Mouse (Mus musculus): ENCODE data around the gene Kcnb1. TPM values are rescaled to one million over a fixed set of nuclear protein-coding genes. Genes with fewer than 3 reads are reported as not detected.
A peak's percentile ranks its signal among the peaks of the same experiment; 100 is the strongest.

Gene Kcnb1
- total RNA-seq, 2 experiments from 2014 or later: 1.4 TPM; not detected in 1

DNA sequence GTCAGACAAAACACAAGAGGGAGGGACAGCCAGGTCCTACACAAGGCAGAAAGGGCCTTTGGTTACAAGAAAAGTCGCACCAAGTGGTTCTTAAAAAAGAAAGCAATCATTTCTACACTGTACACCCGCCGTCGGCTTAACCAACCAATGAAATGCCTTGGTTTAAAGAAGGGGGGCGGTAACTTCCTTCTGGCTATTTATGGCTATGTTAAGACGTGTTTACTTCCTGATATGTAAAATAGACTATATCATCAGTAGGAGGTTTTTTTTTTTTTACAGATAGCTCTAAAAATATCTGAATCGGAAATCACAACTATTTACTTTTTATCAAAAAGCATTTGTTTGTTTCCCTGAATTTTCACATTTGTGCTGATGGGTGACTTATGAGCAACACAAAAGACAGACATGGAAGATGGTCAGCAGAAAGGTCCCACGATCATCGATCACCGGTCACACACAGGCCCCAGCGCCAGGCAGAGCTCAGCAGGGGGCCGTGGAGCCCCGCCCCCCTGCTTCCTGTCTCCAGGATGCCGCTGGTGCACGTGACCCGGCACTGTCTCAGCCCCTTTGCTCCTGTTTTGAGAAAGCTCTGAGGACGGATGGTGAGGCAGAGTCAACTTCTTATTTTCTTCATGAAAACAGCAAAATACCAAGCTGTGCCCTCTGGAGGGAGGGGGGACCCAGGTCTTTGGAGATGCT, 88.1 kb downstream of the Kcnb1 start:
- ATAC-seq (replicated peaks; ENCODE audit: low FRiP score, low TSS enrichment, poor library complexity, severe bottlenecking): peak; percentile 93

DNA sequence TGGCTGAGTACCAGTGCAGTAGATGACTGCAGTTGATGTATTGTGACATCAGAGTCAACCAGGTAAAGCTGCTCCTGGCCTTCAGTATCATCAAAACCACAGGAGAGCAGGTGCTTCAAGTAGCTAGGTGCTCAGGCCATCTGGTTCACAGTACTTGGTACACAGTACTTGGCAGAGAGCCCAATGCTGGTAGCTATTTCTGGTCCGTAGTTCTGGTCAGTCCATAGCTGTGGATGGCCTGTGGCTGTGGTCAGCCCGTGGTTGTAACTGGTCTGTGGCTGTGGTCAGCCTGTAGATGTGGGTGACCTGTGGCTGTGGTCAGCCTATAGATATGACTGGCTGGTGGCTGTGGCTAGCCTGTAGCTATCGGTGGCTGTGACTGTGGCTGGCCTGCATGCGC, 95.3 kb downstream of the Kcnb1 start:
- no peak for ATAC-seq (replicated peaks; ENCODE audit: low FRiP score, low TSS enrichment, poor library complexity, severe bottlenecking)

- no peak for ATAC-seq (replicated peaks; ENCODE audit: low FRiP score, low TSS enrichment, poor library complexity, severe bottlenecking)
These were observed 96.6 kb downstream of the Kcnb1 start for GRCm38 (mm10) chr2:167093171-167093900.

GRCm38 (mm10) chr2:167090271-167090670, 99.7 kb downstream of the Kcnb1 start:
- ATAC-seq (replicated peaks; ENCODE audit: low FRiP score, low TSS enrichment, poor library complexity, severe bottlenecking): no peak

GRCm38 (mm10) chr2:167086836-167087235, 103.1 kb downstream of the Kcnb1 start:
- no peak for ATAC-seq (replicated peaks; ENCODE audit: low FRiP score, low TSS enrichment, poor library complexity, severe bottlenecking)

GRCm38 (mm10) chr2:167086092-167086491, 103.9 kb downstream of the Kcnb1 start:
- no peak for ATAC-seq (replicated peaks; ENCODE audit: low FRiP score, low TSS enrichment, poor library complexity, severe bottlenecking)

GRCm38 (mm10) chr2:167081639-167082038, 108.3 kb downstream of the Kcnb1 start:
- ATAC-seq (replicated peaks; ENCODE audit: low FRiP score, low TSS enrichment, poor library complexity, severe bottlenecking): peak; percentile 25; the same call in 1 of the 2 replicates

DNA sequence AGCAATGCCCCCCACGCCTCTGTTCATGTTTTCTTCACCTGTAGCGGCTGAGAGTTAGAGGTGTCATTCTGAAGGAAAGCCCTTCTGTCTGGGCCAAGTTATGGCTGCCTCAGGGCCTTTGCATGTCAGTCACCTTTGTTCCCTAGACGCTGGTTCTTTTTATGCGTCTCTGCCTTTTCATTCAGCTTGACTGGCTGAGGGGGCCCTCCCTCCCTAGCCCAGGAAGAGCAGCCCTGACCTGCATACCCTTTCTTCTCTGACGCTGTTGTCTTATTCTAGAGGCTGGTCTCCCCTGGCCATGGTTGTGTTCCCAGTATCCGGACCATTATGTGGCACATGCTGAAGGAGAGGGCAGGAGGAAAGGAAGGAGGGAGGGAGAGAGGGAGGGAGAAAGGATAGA, 108.8 kb downstream of the Kcnb1 start:
- no peak for ATAC-seq (replicated peaks; ENCODE audit: low FRiP score, low TSS enrichment, poor library complexity, severe bottlenecking)

DNA sequence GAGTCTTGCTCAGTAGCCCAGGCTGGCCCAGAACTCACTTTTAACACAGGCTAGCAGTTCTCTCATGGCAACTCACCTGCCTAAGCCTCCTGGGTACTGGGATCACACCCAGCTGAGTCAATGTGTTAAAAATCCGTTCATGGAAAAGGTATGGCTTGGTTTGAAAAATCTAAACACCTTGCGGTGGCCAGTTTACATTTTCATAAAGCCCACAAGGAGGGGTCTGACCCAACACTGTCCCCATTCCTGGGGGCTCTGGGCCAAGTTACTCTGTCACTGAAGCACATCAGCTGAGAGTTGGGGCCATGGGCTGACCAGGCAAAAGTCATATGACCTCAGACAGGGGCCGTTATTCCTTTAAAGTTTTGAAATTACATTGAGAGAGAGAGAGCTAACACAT, 109.6 kb downstream of the Kcnb1 start:
- ATAC-seq (replicated peaks; ENCODE audit: low FRiP score, low TSS enrichment, poor library complexity, severe bottlenecking): no peak

DNA sequence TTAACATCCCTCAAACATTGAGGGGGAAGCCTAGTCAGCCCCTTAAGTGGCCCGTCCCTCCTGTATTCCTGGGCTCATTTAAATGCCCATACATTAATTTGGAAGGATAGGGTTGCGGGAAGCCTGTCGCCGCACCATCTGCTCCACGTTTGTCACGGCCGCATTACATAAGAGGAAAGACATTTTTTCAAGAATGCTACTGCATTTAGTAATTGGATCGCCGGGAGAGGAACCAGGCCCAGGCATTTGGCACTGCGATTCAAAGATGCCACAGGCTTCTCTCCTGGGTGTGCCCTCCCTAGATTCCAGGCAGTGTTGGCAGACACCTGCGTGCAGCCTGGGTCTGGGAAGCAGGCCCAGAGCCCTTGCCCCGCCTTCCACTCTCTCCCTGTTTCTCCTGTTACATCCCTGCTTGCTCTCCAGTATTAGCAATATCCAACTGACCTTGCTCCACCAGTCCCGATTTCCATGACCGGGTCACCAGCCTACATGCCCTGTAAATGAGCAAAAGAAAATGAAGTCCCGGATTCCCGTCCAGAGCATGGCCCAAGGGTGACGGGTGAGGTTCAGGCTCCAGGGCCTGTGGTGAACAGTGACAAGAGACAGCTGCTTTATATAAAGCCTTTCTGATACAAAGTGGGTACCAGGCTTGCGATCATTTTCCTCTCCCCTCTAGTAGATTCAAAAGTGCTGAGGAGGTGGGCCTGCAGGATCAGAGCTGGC, 110.3 kb downstream of the Kcnb1 start:
- ATAC-seq (replicated peaks; ENCODE audit: low FRiP score, low TSS enrichment, poor library complexity, severe bottlenecking): no peak

- ATAC-seq (replicated peaks; ENCODE audit: low FRiP score, low TSS enrichment, poor library complexity, severe bottlenecking): no peak
These were observed 110.9 kb downstream of the Kcnb1 start for GRCm38 (mm10) chr2:167078931-167079495.

GRCm38 (mm10) chr2:167078486-167078885, 111.5 kb downstream of the Kcnb1 start:
- ATAC-seq (replicated peaks; ENCODE audit: low FRiP score, low TSS enrichment, poor library complexity, severe bottlenecking): no peak

DNA sequence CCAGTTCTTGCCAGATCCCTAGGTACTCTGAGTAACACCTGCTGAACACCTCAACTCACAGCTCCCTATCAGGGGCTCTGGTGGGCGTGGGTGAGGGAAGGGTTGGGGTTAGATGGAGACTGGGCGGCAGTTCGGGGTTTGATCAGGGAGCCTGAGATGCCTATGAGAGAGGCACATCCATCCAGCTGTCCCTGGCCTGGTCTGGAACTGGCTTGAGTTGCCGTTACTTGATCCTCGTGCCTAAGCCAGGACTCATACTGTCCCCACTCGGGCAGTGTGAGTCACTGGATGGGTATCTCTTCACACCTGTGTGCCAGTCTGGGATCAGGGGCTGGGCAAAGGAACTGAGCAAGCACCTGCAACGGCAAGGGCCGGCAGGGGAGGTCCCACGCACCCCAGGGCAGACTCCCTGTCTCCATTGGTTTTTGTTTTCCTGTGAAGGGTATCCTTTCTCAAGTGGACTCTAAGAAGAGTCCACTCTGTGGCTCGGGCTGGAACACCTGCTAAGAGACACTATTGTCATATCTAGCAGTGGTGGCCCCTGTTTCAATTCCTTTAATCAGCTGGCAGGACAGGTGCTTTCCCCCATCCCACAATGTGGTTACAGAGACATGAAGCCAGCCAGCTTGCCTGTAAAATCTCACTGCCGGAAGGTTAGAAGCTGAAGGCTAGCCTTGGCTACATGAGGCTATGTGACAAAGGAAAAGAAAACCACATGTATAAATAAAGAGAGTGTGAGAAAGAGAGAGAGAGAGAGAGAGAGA, 112.6 kb downstream of the Kcnb1 start:
- ATAC-seq (replicated peaks; ENCODE audit: low FRiP score, low TSS enrichment, poor library complexity, severe bottlenecking): no peak

DNA sequence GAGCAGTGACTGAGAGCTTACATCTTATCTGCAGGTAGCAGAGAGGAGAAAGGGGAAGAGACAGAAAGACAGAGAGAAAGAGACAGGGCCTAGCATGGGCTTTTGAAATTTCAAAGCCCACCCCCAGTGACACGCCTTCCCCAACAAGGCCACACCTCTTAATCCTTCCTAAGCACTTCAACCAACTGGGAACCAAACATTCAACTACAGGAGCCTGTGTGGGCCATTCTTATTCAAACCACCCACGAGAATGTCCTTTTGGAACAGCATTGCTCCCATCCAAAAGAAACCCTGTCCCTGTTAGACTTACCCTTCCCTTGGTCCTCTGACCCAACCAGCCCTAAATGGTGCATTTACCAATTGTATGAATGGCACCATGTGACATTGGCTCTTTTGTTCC, 113.2 kb downstream of the Kcnb1 start:
- ATAC-seq (replicated peaks; ENCODE audit: low FRiP score, low TSS enrichment, poor library complexity, severe bottlenecking): no peak

DNA sequence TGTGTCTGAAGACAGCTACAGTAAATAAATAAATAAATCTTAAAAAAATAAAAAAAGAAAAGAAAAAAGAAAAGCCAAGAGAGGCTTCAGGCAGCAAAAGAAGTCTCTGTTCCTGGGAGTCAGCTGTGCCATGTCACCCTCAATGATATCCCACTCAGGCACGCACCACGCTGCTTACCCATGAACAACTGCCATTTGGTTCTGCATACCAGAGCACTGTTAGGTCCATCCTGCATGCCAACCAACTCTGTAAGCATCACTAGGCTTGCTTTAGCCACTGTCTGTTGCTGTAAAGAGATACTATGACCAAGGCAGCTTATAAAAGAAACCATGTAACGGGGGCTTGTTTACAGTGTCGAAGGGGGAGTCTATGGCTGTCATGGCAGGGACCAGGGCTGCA, 113.6 kb downstream of the Kcnb1 start:
- ATAC-seq (replicated peaks; ENCODE audit: low FRiP score, low TSS enrichment, poor library complexity, severe bottlenecking): no peak

GRCm38 (mm10) chr2:167074587-167074986, 115.4 kb downstream of the Kcnb1 start:
- no peak for ATAC-seq (replicated peaks; ENCODE audit: low FRiP score, low TSS enrichment, poor library complexity, severe bottlenecking)

- peak; percentile 78 for ATAC-seq (replicated peaks; ENCODE audit: low FRiP score, low TSS enrichment, poor library complexity, severe bottlenecking)
These were observed 118.0 kb downstream of the Kcnb1 start for GRCm38 (mm10) chr2:167071641-167072601.

DNA sequence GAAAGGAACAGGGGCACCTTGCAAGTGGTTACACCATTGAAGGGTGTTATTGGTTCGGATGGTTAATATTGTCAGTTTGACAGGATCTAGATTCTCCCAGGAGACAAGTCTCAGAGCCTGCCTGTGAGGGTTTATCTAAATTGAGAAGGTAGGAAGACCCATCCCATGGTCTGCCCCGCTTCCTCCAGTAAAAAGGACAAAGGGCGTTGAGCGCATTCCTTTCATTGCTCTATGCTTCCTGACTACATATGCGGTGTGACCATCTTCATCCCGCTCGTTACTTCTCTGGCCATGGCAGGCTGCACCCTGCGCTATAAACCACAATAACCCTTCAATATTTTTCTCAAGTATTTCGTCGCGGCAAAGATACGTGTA, 118.7 kb downstream of the Kcnb1 start:
- ATAC-seq (replicated peaks; ENCODE audit: low FRiP score, low TSS enrichment, poor library complexity, severe bottlenecking): no peak
